Mouse (Mus musculus) kidney, embryonic 14.5 days (tissue): Measurements from ENCODE around the gene Sult2a7. TPM values are rescaled to one million over a fixed set of nuclear protein-coding genes. Genes with fewer than 3 reads are reported as not detected.

ENCODE experiments used
- polyA plus RNA-seq: library from polyadenylated mRNA; unstranded; fragments of >200 nt; fragmentation: Nextera tagmentation; extraction: Ambion mirVana; gene quantifications from 2 replicates; pipeline ENCODE4 v1.2.1, GENCODE M21; 2014

Gene Sult2a7
- polyA plus RNA-seq, 1 experiment from 2014 or later, result not detected

Other genes starting within 250 kb of the Sult2a7 start
- gene Sult2a6, start 239.4 kb downstream of the Sult2a7 start, polyA plus RNA-seq, result not detected in 2 replicates
- not detected in 2 replicates for gene Obox8, start 160.7 kb downstream of the Sult2a7 start, polyA plus RNA-seq
- gene Sult2a8, start 47.5 kb downstream of the Sult2a7 start, polyA plus RNA-seq, result not detected in 2 replicates
- 0.24 and 0.34 TPM in 2 replicates for gene Vmn1r90, start 69.3 kb upstream of the Sult2a7 start, polyA plus RNA-seq
- not detected in 2 replicates for gene Obox7, start 165.3 kb upstream of the Sult2a7 start, polyA plus RNA-seq